8 mouse cellular contexts compared by ENCODE assay signal in genomic region chr7:80342858-80343257, GRCm38 (mm10). TPM values are rescaled to one million over a fixed set of nuclear protein-coding genes. Genes with fewer than 3 reads are reported as not detected.
DNase-seq lines count a peak whose midpoint lies in the region; ATAC-seq and TF ChIP-seq lines count a peak whose summit lies in the region.

Hddc3 (plus strand) TSS chr7:80343104.

- DNase-seq in CH12.LX (ENCODE audit: extremely low read depth) = peak; percentile 93
- peak; percentile 95 for DNase-seq in c-Kit-positive CD71-positive TER-119-negative erythroid progenitor cells, embryonic 14.5 days (ENCODE audit: low read depth)
- peak; percentile 96 for DNase-seq in forebrain, embryonic 11.5 days (ENCODE audit: low spot score)
- peak; percentile 95 to 98 for DNase-seq in kidney, postnatal 36 days
- DNase-seq in telencephalon, adult 2 months (ENCODE audit: low read depth, low spot score) = peak; percentile 94

- no peak; the same call in 1 of the 2 replicates for TF ChIP-seq RAD21 in CH12.LX (IDR thresholded peaks at IDR 0.05; ENCODE audit: low read depth, low read length)

- peaks cover 0 to 16% of the 10 kb centered on the region in 2 experiments for H3K36me3 ChIP-seq in CH12.LX (replicated peaks in 1 of 2; ENCODE audit: control insufficient read depth in 1 of 2, insufficient read depth in 1 of 2, low read length in 1 of 2)
- no peaks in the 10 kb centered on the region for H3K36me3 ChIP-seq in forebrain, embryonic 11.5 days (ENCODE audit: control insufficient read depth, insufficient read depth, low read length)
- H3K36me3 ChIP-seq in heart, embryonic 16.5 days (ENCODE audit: control insufficient read depth, insufficient read depth) = no peaks in the 10 kb centered on the region
- H3K36me3 ChIP-seq in liver, embryonic 15.5 days (replicated peaks) = no peaks in the 10 kb centered on the region
- peaks cover 8% of the 10 kb centered on the region for H3K36me3 ChIP-seq in neural tube, embryonic 12.5 days

- in situ Hi-C loops in CH12.LX (cut with MboI; ENCODE audit: low pct_ligation_motif_present, low pct_unique_long_range_greater_than_20kb, low sequenced_read_pairs) = loop anchor here (5.0 kb wide), 1 partner anchor 34 kb away; no protein-coding TSS in a partner anchor

- H3K4me2 ChIP-seq in CH12.LX (ENCODE audit: insufficient read depth, low read depth, poor library complexity, severe bottlenecking) = peak within 1 kb of the TSS; percentile 41; the same call in 1 of the 2 replicates
- H3K4me2 ChIP-seq in forebrain, embryonic 11.5 days (ENCODE audit: low read depth, low read length, severe bottlenecking) = peak within 1 kb of the TSS; percentile 81
- peak within 1 kb of the TSS; percentile 80 for H3K4me2 ChIP-seq in heart, embryonic 16.5 days (ENCODE audit: low read depth, low read length)
- peak within 1 kb of the TSS; percentile 91 for H3K4me2 ChIP-seq in liver, embryonic 15.5 days
- peak within 1 kb of the TSS; percentile 78 for H3K4me2 ChIP-seq in neural tube, embryonic 12.5 days (replicated peaks)

- peaks cover 16 to 53% of the 10 kb centered on the region in 2 experiments for H3K4me1 ChIP-seq in CH12.LX (ENCODE audit: control insufficient read depth in 1 of 2, insufficient read depth in 2 of 2)
- peaks cover 18% of the 10 kb centered on the region for H3K4me1 ChIP-seq in forebrain, embryonic 11.5 days (replicated peaks; ENCODE audit: control insufficient read depth, insufficient read depth, low read length)
- peaks cover 28% of the 10 kb centered on the region for H3K4me1 ChIP-seq in heart, embryonic 16.5 days (ENCODE audit: control insufficient read depth, insufficient read depth, low read length)
- peaks cover 60% of the 10 kb centered on the region for H3K4me1 ChIP-seq in liver, embryonic 15.5 days (replicated peaks)
- peaks cover 52% of the 10 kb centered on the region for H3K4me1 ChIP-seq in neural tube, embryonic 12.5 days

- peak; percentile 7; the same call in 1 of the 2 replicates for TF ChIP-seq EP300 in CH12.LX (IDR thresholded peaks at IDR 0.05; ENCODE audit: low read length)

- peaks cover 15% of the 10 kb centered on the region for H3K27me3 ChIP-seq in CH12.LX (replicated peaks)
- no peaks in the 10 kb centered on the region for H3K27me3 ChIP-seq in forebrain, embryonic 11.5 days (ENCODE audit: control insufficient read depth, insufficient read depth, low read length)
- H3K27me3 ChIP-seq in heart, embryonic 16.5 days (ENCODE audit: control insufficient read depth, insufficient read depth, low read length) = peaks cover 2% of the 10 kb centered on the region; the same call in 1 of the 2 replicates
- H3K27me3 ChIP-seq in liver, embryonic 15.5 days = peaks cover 9% of the 10 kb centered on the region; the same call in 1 of the 2 replicates
- H3K27me3 ChIP-seq in neural tube, embryonic 12.5 days (replicated peaks) = no peaks in the 10 kb centered on the region

- H3K9ac ChIP-seq in CH12.LX (ENCODE audit: insufficient read depth, low read depth) = peak within 1 kb of the TSS; percentile 63
- peak within 1 kb of the TSS; percentile 87 for H3K9ac ChIP-seq in forebrain, embryonic 11.5 days (ENCODE audit: low read length)
- peak within 1 kb of the TSS; percentile 90 for H3K9ac ChIP-seq in heart, embryonic 16.5 days (ENCODE audit: low read length)
- H3K9ac ChIP-seq in liver, embryonic 15.5 days = peak within 1 kb of the TSS; percentile 75
- peak within 1 kb of the TSS; percentile 68 for H3K9ac ChIP-seq in neural tube, embryonic 12.5 days

- 2% methylated on average over 25 of the region's 25 CpGs for WGBS in forebrain, embryonic 11.5 days
- 1% methylated on average over 25 of the region's 25 CpGs for WGBS in heart, embryonic 16.5 days
- under 1% methylated on average over 25 of the region's 25 CpGs for WGBS in liver, embryonic 15.5 days (ENCODE audit: insufficient replicate concordance)
- 2% methylated on average over 25 of the region's 25 CpGs for WGBS in neural tube, embryonic 12.5 days

- TF ChIP-seq CTCF in CH12.LX (conservative IDR thresholded peaks at IDR 0.05 in 1 of 2, IDR thresholded peaks at IDR 0.05 in 1 of 2; ENCODE audit: low read depth in 2 of 2, low read length in 2 of 2) = peak; percentile 66 to 89

- dilution Hi-C loops in CH12.LX (cut with MboI; ENCODE audit: extremely low pct_ligation_motif_present, extremely low pct_unique_long_range_greater_than_20kb, low sequenced_read_pairs) = no loop called here

- peak; percentile 86 for TF ChIP-seq POLR2A in CH12.LX (IDR thresholded peaks at IDR 0.05; ENCODE audit: low read depth, low read length)

- H3K27ac ChIP-seq in CH12.LX (ENCODE audit: insufficient read depth, low read depth) = peak within 1 kb of the TSS; percentile 2; the same call in 1 of the 2 replicates
- H3K27ac ChIP-seq in forebrain, embryonic 11.5 days (ENCODE audit: low read depth, low read length) = no peak within 1 kb of the TSS
- peak within 1 kb of the TSS; percentile 74; the same call in 1 of the 2 replicates for H3K27ac ChIP-seq in heart, embryonic 16.5 days (ENCODE audit: low read length)
- H3K27ac ChIP-seq in liver, embryonic 15.5 days (replicated peaks) = peak within 1 kb of the TSS; percentile 70
- H3K27ac ChIP-seq in neural tube, embryonic 12.5 days = peak within 1 kb of the TSS; percentile 38; the same call in 1 of the 2 replicates

- no peaks in the 10 kb centered on the region for H3K79me2 ChIP-seq in CH12.LX (replicated peaks; ENCODE audit: control insufficient read depth, extremely low read depth, insufficient read depth, poor library complexity, severe bottlenecking)

- H3K4me3 ChIP-seq in CH12.LX (replicated peaks in 1 of 3; ENCODE audit: low read depth in 2 of 3, low read length in 2 of 3, poor library complexity in 1 of 3) = peak within 1 kb of the TSS; percentile 55 to 60 (median 55)
- peak within 1 kb of the TSS; percentile 51 for H3K4me3 ChIP-seq in forebrain, embryonic 11.5 days (ENCODE audit: low read depth, low read length)
- H3K4me3 ChIP-seq in heart, embryonic 16.5 days (ENCODE audit: low read length) = peak within 1 kb of the TSS; percentile 67
- H3K4me3 ChIP-seq in liver, embryonic 15.5 days (replicated peaks) = peak within 1 kb of the TSS; percentile 65
- H3K4me3 ChIP-seq in neural tube, embryonic 12.5 days = peak within 1 kb of the TSS; percentile 50

- ATAC-seq in forebrain, embryonic 11.5 days (replicated peaks; ENCODE audit: low FRiP score) = peak; percentile 51
- no peak for ATAC-seq in heart, embryonic 16.5 days (replicated peaks; ENCODE audit: extremely low read depth, insufficient read depth, low FRiP score)
- ATAC-seq in liver, embryonic 15.5 days (ENCODE audit: insufficient read depth) = no peak
- 0 out of 2 replicates have a peak, but pooled peaks have one; percentile 4 for ATAC-seq in neural tube, embryonic 12.5 days (ENCODE audit: low FRiP score, low read depth)

- H3K9me3 ChIP-seq in CH12.LX (replicated peaks; ENCODE audit: low read length) = peaks cover 6% of the 10 kb centered on the region
- no peaks in the 10 kb centered on the region for H3K9me3 ChIP-seq in forebrain, embryonic 11.5 days (ENCODE audit: control insufficient read depth, low read length)
- H3K9me3 ChIP-seq in heart, embryonic 16.5 days (replicated peaks; ENCODE audit: control insufficient read depth, low read length) = no peaks in the 10 kb centered on the region
- no peaks in the 10 kb centered on the region for H3K9me3 ChIP-seq in liver, embryonic 15.5 days (replicated peaks)
- H3K9me3 ChIP-seq in neural tube, embryonic 12.5 days = no peaks in the 10 kb centered on the region

TF ChIP-seq in CH12.LX, 34 proteins besides CTCF, POLR2A, EP300 and RAD21 (continues in another document):
- TF ChIP-seq E2F4 (IDR thresholded peaks at IDR 0.05; ENCODE audit: insufficient replicate concordance, low read depth, low read length) = no peak
- TF ChIP-seq KAT2A (IDR thresholded peaks at IDR 0.05; ENCODE audit: insufficient replicate concordance, low read length) = no peak
- TF ChIP-seq HCFC1 (IDR thresholded peaks at IDR 0.05; ENCODE audit: low read depth, low read length) = peak; percentile 72
- TF ChIP-seq SIN3A (IDR thresholded peaks at IDR 0.05; ENCODE audit: low read length) = peak; percentile 89
- TF ChIP-seq MXI1 (IDR thresholded peaks at IDR 0.05; ENCODE audit: low read depth, low read length) = peak; percentile 74
- TF ChIP-seq USF2 (conservative IDR thresholded peaks at IDR 0.05; ENCODE audit: low read depth, low read length) = no peak
- peak; percentile 88 for TF ChIP-seq TCF12 (IDR thresholded peaks at IDR 0.05; ENCODE audit: low read depth, low read length)
- peak; percentile 82 for TF ChIP-seq CHD2 (IDR thresholded peaks at IDR 0.05; ENCODE audit: low read length)
- no peak for TF ChIP-seq PAX5 (IDR thresholded peaks at IDR 0.05; ENCODE audit: low read length)
- peak; percentile 92 for TF ChIP-seq NELFE (IDR thresholded peaks at IDR 0.05; ENCODE audit: low read depth, low read length)
- TF ChIP-seq ZKSCAN1 (IDR thresholded peaks at IDR 0.05; ENCODE audit: borderline replicate concordance, low read depth, low read length) = no peak
- TF ChIP-seq CHD1 (IDR thresholded peaks at IDR 0.05; ENCODE audit: low read depth, low read length) = no peak
- peak; percentile 37; the same call in 1 of the 2 replicates for TF ChIP-seq IRF4 (IDR thresholded peaks at IDR 0.05; ENCODE audit: low read depth, low read length)
- TF ChIP-seq UBTF (IDR thresholded peaks at IDR 0.05; ENCODE audit: low read depth, low read length) = peak; percentile 52; the same call in 1 of the 2 replicates
- peak; percentile 68; the same call in 1 of the 2 replicates for TF ChIP-seq ZMIZ1 (IDR thresholded peaks at IDR 0.05; ENCODE audit: low read depth, low read length)
- no peak for TF ChIP-seq ZNF384 (IDR thresholded peaks at IDR 0.05; ENCODE audit: low read depth, low read length)
- no peak for TF ChIP-seq ZC3H11A (IDR thresholded peaks at IDR 0.05; ENCODE audit: low read depth, low read length)
- no peak for TF ChIP-seq JUN (IDR thresholded peaks at IDR 0.05; ENCODE audit: insufficient read depth, low read depth, low read length)
- peak; percentile 76 for TF ChIP-seq ELF1 (IDR thresholded peaks at IDR 0.05; ENCODE audit: low read depth, low read length)
- TF ChIP-seq TBP (conservative IDR thresholded peaks at IDR 0.05; ENCODE audit: low read depth, low read length) = peak; percentile 63; the same call in 1 of the 2 replicates
- peak; percentile 82; the same call in 1 of the 2 replicates for TF ChIP-seq POLR2AphosphoS2 (IDR thresholded peaks at IDR 0.05; ENCODE audit: low read depth, low read length)

RNA-seq across cellular contexts. Expression of gene Hddc3, which starts in this region (rescaled TPM):
- total RNA-seq in CH12.LX (2012; rRNA removed) (9.6 and 12.6 TPM in 2 replicates), CH12.LX (2014; rRNA removed) (3.1 and 5.5 TPM in 2 replicates)
- polyA plus RNA-seq in CH12.LX (2012; ENCODE audit: insufficient read length, low read depth) = 2.6 and 4.6 TPM in 2 replicates
- polyA plus RNA-seq in forebrain, embryonic 11.5 days (2014; fragmentation: Nextera tagmentation; extraction: Ambion mirVana) = 23.8 and 31.0 TPM in 2 replicates
- 20.1 and 20.7 TPM in 2 replicates for polyA plus RNA-seq in heart, embryonic 16.5 days (2015; fragmentation: Nextera tagmentation; extraction: Ambion mirVana)
- polyA plus RNA-seq in liver, embryonic 15.5 days (2015; fragmentation: Nextera tagmentation; extraction: Ambion mirVana) = 3.1 and 3.5 TPM in 2 replicates
- polyA plus RNA-seq in neural tube, embryonic 12.5 days (2016; fragmentation: Nextera tagmentation; extraction: Ambion mirVana) = 20.6 and 21.1 TPM in 2 replicates

Comparison
In these comparisons a context has a peak if more than half of its experiments do, and no peak if none do; other contexts are left out.
1. H3K4me2 ChIP-seq: peak in every context shown above with its lines; median percentile 91 in liver, embryonic 15.5 days; 81 in forebrain, embryonic 11.5 days; 80 in heart, embryonic 16.5 days; 78 in neural tube, embryonic 12.5 days; 41 in CH12.LX.
2. ATAC-seq: peak in forebrain, embryonic 11.5 days (single experiment) and neural tube, embryonic 12.5 days (single experiment); none in heart, embryonic 16.5 days (single experiment) and liver, embryonic 15.5 days (single experiment).
3. Peak in every context shown above with its lines, with median percentiles within 50 percentile points of each other: DNase-seq, H3K4me3 ChIP-seq and H3K9ac ChIP-seq.